Mouse (Mus musculus) cerebellum, postnatal 25 days (tissue): ENCODE data around the gene Zfp422.

Source experiments
- DNase-seq, 2 experiments: peaks; one replicate each; pipeline ENCODE4 v3.0.0; 2021; ENCODE audit warnings: mixed read lengths in 2 of 2

The Zfp422 gene

DNA sequence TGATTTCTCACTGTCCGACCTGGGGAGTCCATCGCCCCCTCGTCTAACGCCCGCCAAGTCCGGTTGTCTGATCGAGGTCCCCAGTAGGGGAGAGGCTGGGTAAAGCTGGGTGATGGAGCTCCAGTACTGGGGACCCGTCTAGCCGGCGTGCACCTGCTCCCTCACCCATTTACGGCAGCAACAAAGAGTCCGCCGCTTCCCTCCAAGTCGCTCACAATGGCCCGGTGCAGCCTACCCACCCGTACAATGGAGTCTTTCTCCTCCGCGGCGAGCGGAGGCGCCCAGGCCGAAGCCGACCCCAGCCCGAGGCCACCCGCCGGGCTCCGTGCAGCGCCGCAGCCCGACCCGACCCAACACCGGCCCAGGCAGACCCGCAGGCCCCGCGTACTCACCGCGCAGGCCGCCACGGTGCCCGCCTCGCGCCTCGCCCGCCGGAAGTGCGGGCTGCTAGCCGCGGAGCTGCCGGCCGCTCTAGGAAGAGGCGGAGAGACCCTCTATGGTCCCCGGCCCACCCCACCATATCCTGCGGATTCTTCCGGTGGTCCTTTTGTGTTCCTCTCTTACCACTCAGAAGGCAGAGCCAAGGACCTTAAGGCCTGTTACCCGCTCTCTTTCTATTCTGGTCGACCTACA, at the start of gene Zfp422:
Gene Zfp422, minus strand, starts transcription at position 461 of the 633 bp plus-strand sequence.
- DNase-seq, result peak; percentile 82 to 83

DNA sequence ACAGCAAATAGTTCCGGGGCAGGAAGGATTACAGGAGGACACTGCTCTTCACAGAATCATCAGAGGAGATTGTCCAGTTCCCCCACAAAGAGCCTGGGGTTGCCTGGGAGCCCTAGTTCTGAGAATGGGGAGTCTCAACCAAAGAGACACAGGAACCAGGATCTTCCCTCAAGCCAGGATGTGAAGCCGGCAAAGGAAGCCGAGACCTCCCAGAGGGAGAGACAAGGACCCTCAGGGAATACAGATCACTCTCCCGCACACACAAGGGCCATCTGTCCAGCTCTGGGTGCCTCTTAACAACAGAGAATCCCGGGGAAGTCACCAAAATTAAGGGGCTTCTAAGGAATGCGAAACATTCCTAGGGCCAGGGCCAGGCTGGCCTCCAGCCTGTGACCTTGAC, 48.5 kb upstream of the Zfp422 start:
- DNase-seq, result no peak

DNA sequence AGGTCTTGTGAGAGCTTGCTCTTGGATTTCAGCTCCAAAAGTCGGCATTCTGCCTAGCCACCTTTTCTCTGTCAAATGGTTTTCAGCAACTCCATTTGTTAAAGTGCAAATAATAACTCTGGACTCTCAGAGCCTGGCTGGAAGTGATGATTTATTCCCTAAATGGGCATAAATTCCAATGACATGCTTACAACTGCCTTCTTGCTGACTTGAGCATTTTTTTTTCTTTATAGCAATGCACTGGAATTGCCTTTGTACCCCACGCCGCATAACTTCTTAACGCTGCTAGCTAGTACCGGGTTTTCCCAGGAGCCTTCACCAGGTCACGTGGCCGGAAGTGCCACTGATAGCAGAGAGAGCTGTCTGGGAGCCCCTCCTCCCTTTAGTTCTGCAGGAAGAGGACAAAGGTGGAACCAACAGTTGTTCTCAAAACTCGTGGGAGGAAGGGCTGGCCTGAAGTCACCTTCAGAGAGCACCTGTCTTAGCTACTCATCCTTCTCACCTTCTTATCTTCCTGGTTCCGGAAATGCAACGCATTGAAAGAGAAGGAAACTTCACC, 47.6 kb upstream of the Zfp422 start:
- no peak for DNase-seq

DNA sequence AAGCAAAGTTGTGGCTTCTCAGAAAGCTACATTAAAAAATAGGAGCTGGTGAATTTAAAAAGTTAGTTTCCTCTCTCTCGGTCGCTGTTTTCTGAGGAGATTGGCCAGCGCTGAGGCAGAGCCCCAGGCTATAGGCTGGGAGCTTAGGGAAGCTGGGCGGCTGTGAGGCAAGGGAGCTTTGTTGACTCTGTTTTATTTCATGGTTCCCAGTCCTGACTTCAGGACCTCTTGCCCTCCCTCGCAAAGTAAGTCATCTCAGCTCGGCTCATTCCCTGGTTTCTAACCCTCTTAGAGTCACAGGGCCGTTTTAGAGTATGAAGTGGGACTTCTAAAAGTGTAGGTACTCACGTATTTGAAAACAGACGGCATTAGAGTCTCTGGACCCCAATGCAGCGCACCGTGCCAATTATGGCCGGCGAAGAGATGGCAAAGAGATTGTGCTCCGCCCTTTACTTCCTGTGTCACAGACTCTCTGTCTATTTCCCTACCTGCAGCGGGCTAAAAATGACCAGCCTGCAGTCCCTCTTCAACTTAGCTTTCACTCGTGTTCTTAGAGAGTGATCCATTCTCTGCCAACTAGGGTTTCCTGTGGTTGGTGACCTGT, 45.6 kb upstream of the Zfp422 start:
- DNase-seq, result no peak

DNA sequence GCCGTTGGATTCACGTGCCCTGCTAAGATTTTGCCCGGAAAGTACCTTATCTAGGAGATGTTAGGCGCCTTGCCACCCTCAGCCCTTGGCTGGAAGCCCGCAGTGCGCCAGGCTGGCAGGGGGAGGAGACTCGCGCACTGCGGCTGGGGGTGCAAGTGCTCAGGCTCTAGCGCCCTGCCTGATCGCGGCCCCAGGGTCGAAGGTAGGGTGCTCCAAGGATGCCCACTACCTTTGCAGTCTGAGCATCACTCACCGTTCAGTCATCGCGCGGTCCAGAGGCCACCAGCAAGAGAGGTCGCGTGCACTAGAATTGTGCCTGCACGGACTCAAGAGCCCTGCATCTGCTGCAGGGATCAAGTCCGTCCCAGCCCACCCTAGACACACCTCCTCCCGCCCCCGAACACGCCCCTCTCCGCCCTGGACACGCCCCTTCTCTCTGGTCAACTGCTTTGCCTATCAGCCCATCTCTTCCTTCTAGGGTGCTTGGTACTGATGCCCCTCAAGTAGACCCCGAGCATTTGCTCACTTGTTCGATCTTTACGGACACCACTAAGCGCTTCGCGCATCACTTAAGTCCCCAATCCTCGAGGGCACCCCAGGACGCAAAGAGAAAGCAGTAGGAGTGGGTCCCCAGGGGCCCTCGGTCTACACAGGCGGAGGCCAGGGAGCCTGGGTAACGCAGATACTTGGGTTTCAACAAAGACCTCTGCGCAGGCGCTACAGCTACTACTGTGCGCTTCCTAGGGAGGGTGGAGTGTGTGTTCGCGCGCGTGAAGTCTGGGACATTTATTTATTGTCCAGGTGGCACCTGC, 44.9 kb upstream of the Zfp422 start, which contains the start of gene Rassf4:
Gene Rassf4, minus strand, starts transcription at position 482 of the 812 bp plus-strand sequence.
- peak; percentile 69 to 77 for DNase-seq

DNA sequence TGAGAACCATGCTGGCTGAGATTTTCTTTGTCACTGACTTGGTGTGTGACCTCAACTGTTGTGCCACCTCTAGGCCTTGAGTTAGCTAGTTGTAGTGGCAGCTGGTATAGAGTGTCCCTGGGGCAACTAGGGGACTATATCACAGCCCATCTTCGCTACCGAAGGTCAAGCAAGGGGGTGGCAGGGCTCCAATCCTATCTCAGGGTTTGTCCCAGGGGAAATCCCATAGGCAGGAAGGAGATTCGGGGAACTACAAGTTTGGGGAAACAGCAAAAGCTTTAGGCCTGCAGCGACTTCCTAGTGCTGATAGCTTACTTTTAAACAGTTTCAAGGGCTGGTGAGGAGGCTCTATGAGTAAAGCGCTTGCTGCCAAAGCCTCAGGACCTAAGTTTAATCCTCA, 43.5 kb upstream of the Zfp422 start:
- DNase-seq, result no peak

DNA sequence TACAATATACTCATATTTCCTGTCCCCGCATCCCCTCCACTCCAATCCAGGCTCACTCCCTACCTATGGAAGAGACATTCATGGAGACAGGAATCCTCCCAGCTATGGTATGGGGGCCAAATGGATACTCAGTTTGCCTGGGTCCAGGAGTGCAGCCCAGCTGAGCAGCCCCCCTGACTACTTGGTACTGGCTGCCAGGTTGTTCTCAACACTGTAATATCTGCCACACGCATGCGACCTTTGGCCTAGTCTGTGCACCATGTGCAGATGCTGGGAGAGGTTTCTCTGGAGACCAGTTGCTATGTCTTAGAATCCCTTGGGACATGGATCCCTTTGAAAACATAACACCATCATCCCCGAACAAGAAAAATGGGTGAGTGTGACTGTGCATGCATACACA, 43.0 kb upstream of the Zfp422 start:
- DNase-seq, result no peak

DNA sequence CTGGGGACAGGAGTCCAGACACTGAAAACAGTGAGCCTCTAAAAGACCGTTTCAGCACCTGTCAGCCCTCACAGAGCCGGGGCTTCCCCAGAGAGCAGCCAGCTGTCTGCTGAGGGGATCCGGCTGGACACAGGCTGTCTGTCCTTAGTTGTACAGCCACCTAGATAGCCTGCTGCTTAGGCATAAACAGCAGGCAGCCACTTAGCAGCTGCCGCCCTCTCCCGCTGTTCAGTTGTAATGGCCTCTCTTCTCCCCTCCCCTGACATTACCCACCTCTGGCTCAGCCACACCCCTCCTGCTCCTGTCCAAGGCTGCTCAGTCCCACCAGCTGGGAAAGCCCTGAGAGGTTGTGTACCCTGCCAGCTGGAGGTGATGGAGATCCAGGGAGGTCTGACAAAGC, 42.2 kb upstream of the Zfp422 start:
- no peak for DNase-seq

DNA sequence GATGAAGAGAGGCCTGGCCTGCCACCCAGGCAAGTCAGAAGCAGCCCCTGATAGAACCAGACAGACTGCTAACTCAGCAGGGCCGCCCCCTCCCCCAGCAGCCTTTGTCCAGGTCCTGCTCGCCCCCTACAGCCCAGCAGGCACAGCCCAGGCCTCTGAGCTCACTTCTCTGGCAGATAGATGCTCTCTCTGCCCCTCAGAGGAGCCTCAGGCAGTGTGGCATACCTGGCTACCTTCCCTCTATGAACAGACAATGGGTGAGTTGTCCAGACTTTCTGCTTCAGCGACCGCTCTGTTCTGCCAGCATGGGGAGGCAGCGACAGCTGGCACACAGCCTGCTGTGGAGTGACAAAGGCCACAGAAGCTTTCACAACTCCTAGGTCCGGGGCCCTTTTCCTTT, 41.3 kb upstream of the Zfp422 start:
- peak; percentile 27 to 48 for DNase-seq

DNA sequence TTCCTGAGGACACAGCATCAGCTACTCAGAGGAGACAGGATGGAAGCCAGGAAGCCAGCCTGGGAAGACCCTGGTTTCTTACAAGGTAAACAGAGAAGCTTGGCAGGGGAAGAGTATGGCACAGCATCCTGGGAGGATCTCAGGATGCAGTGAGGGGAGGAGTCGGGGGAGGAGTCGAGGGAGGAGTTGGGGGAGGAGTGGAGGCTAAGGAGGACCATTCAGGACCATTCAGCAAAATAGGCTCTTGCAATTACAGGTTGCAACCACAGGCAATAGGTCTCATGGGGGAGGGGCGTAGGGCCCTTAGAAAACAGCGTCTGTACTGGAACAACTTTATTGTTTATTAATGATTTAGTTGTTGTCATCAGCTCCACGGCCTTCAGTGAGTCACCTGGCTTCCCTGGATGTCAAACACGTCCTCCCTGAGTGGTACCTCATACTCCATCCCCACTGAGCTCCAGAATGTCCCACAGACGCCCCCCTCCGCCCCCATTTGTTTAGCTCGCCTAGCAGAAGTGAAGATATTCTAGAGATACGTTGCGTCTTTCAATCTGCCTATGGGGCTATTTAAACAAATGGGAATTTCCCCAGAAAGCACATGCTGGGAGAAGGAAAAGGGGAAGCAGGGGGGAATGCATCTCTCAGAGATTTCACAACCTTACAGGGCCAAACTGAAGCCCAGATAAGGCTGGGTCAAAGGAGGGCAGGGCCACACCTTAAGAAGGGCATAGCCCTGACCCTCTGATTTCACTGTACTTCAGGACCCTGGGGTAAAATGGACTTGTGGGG, 40.1 kb upstream of the Zfp422 start:
- DNase-seq, result no peak

DNA sequence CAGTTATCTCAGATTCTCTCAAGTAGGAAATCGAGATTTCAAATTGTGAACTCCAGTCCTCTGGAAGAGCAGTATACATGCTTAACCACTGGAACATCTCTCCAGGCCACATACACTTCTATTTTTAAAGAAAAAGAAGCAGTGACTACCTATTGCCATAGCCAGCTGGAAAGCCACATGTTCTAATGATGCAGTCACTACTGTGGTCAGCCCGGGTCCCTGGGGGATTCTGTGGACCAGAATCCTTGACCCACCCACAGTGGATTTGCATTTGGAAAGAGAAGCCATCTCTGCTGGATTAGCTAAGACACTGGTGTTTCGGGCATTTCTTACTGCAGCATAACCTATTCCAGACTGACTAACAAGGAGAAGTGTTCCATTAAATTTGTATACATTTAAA, 38.6 kb upstream of the Zfp422 start:
- DNase-seq, result no peak

DNA sequence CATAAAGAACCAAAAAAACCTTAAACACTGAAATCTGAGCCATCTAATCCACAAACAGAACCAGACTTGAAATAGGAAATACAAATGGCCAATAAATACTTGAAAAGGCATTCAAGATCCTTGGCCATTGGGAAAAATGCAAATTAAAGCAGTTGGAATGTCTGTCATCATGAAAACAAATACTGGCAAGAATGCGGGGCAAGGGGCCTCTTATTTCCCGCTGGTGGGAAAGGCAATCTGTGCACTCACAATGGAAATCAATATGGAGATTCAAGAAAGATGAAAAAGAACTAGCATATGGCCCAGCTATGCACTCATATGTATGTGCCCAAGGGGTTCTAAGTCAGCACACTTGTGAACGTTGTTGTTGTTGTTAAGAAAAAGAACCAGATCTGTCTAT, 38.1 kb upstream of the Zfp422 start:
- DNase-seq, result no peak

DNA sequence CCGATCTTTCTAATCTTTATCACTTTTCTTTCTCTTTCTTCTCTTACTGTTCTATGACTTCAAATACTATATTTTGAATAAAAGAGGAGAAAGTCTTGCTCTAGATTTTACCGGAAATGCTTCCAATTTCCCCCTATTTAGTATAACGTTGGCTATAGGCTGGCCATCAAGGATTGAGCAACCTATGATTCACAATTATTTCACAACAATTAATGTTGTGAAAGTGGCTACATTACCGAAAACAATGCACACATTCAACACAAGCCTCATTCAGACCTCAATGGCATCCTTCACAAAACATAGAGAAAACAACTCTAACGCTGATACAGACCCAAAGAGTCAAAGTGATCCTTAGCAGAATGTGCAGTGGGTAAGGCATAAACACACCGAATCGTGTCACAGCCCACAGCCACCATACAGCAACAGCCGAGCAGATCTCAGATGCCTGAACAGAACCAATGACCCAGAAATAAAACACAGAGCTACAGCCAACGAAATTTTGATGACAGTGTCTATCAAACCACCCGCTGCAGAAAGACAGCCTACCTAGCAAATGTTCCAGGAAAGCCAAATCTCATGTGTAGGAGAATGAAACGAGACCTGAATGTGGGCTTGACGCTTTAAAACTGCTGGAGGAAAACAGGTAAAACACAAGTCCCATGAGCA, 37.4 kb upstream of the Zfp422 start:
- no peak for DNase-seq

DNA sequence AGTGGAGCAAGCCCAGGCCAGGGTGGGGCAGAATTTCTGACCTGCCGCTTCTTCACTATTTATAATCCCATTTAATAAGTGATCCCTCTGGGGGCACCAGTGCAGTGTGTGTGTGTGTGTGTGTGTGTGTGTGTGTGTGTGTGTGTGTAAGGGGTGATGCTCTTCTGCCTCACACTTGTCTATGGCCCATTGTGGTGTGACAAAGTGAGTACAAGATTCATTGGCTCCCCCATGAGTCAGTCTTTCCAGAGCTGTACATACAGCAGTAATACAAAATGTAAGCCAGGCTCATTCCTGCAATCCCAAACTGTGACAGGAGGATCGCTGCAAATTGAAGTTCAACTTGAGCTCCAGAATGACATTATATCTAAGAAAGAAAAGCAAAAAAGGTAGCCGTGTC, 36.0 kb upstream of the Zfp422 start:
- no peak for DNase-seq

DNA sequence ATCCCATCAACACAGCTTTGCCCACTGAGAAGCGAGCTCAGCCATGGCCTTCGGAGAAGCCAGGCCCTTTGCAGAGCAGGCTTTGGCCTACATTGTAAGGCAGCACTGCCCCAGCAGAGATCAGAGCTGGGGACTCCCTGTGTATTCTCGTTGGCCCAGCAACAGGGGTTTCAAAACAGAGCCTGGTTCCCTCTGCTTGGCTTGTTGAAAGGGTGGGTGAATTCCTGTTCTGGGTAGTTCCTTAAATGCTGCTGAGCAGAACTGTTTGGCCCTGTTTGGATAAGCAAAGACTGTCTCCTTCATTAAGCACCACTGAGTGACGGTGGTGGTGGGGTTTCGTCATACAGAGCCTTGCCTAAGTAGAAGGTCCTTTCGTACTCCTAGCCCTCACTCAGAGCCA, 35.2 kb upstream of the Zfp422 start:
- no peak for DNase-seq

DNA sequence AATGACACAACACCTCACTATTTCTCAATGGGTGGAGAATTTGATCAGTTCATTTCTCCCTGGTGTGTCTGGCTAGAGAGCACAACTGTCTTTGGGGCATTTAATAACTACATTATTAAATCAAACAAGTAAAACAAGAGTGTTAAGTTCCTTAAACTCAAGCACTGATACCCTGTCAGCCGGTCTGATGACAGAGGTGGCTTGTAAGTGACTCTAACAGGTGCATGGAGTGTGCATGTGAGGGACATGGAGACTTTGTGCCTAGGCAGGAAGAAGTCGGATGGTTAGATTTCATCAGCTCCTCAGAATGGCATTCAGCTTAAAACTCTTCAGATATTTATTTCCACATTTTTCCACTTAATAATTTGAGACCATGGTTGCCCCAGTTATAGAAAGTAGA, 34.6 kb upstream of the Zfp422 start:
- no peak for DNase-seq

DNA sequence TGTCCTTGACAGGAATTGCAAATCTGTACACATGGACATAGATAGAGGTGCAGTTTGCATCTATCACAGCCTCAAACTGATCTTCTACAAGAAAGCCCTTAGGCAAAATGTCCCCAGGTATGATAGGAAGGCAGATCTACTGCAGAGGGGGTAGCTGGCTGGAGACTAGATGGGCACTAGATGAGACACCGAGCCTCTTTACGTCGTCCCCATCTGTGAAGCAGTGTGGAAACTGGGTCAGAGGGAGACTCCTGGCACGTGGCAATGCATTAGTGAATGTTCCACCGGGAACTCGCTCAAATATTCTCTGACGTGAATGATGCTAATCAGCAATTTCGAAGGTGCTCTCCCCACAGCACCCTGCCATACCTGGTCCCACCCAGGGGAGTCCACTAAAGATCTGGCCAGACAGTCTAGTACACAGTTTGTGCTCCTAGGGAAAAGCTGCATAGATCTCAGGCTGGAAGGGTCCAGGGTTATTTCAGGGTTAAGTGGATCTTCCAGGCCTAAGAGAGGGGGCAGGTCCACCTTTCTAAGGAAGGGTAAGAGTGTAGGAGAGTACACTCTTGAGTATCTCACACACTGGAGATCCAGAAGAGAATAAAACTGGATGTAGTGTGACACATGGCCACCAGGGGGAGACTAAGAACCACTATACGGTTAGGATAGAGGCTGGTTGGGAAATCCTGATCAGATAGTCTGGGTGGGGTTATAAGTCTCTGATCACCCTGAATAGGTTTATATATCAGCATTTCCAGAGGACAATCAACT, 25.1 kb upstream of the Zfp422 start:
- DNase-seq, result peak; percentile 47 to 79

DNA sequence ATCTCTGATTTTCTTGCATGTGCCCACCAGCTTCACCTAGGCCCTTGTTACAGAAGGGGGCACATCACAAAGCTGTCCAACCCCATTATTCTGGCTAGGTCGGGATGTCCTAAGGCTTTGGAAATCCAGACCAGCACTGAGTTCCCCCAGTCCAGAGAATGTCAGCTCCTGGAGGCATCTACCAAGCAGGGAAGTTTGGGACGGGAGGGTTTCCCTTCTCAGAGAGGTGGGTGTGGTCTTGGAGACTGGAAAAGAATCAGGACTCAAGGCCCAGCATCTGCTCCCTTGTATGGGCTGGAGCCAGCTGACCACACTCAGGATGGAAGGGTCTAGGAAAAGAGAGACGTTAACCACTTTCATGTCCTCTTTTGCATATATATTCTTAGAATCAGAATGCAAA, 24.4 kb upstream of the Zfp422 start:
- DNase-seq, result no peak

DNA sequence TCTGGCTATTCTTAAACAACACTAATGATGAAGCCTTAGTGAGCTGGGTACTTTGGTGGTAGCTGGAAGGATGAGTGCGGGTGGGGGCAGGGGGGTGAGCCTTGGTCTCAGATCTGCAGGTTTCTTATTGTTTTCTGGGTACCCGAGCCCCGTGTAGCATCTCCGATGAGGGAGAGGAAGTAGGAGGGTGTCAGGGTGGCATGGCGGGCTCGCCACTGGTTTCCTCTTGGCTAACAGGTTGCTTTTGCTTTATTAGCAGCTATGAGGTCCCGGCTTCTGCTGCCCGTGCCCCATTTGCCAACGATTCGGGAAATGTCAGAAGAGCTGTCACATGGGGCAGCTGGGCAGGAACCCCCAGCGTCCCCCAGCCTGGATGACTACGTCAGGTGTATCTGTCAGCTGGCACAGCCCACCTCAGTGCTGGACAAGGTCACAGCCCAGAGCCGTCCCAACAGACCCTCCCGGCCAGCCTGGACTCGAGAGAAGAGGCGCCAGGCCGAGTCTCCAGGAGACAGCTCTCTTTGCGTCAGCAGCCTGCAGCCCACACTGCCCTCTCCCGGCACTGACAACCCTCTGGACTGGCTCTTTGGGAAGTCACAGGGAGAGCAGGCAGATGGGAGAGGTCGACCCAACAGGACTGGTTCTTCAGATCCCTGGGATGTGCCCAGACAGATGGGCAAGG, 22.8 kb upstream of the Zfp422 start:
- DNase-seq, result peak; percentile 31 to 55

DNA sequence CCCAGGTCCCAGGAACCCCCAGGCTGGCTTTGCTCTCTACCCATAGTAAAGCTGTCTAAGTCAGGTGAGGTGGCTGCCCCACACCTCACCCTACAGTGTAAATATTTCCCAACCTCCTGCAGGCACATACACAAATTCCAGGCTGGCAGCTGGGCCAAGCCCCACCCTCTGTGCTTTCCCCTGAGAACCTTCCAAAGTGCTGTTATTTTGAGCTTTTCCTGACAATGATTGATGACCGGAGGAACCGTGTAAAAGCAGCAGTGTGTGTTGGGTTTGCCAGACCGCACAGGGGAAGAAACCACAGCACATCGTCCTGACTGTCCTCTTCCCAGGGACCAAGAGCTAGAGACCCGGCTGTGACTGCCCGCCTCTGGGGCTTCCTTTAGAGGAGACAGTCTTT, 21.6 kb upstream of the Zfp422 start, which contains the start of gene Depp1:
Gene Depp1, plus strand, starts transcription at position 204 of the 400 bp plus-strand sequence.
- DNase-seq, result no peak

DNA sequence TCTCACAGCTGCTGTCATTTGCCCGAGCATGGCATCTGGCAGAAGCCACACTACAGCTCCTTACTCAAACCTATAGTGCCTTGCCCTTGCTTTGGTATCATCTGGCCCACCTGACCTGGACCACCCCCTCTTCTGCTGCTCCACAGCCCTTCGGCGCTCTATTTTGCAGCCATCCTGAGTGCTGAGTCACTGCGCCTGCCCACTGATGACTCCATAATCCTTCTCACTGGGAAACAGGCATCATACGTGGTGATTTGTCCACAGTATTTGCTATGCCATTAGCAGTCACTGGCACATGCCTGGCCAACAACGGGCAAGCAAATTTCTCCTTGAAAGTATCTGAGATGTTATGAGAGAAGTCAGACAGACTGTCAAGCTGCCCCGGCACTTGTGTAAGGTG, 21.0 kb upstream of the Zfp422 start:
- DNase-seq, result no peak
